Mouse (Mus musculus) heart, postnatal 0 days (tissue): ENCODE measurements at regions not wholly inside any gene's neighbourhood (a gene's known extent, or its start where the extent isn't known, plus 50 kb on each side); places are given as distances from the start of the nearest gene placed in this dataset.

Experiments used
- ATAC-seq: fragments of 200-750 bp; cut with Nextera tagmentation; 2 replicates; pipeline ENCODE4 v1.8.0; 2017; ENCODE audit warnings: low read depth, moderate number of reproducible peaks, moderate library complexity; ENCODE audit not compliant: insufficient read depth
- DNase-seq: peaks from one replicate; pipeline ENCODE4 v3.0.0-alpha.2; 2016; ENCODE audit warnings: low spot score
- H3K27ac ChIP-seq: fragments of 300-500 bp; sonication (generic); 2 replicates; pipeline ENCODE4 v1.5.1; 2014; ENCODE audit warnings: low read depth, mild to moderate bottlenecking
- H3K27me3 ChIP-seq: fragments of 300-500 bp; sonication (generic); 2 replicates; pipeline ENCODE4 v1.6.1; 2014; ENCODE audit warnings: low read length, mixed read lengths; ENCODE audit not compliant: control insufficient read depth, insufficient read depth
- H3K36me3 ChIP-seq: fragments of 300-500 bp; sonication (generic); replicated peaks from 2 replicates; pipeline ENCODE4 v1.6.1; 2014; ENCODE audit warnings: low read length, mixed read lengths; ENCODE audit not compliant: control insufficient read depth, insufficient read depth
- H3K4me1 ChIP-seq: fragments of 300-500 bp; sonication (generic); 2 replicates; pipeline ENCODE4 v1.6.1; 2014; ENCODE audit warnings: antibody characterized with exemption; ENCODE audit not compliant: control insufficient read depth, insufficient read depth
- H3K4me2 ChIP-seq: fragments of 300-500 bp; sonication (generic); 2 replicates; pipeline ENCODE4 v1.6.1; 2014; ENCODE audit warnings: low read depth, mild to moderate bottlenecking, low read length, moderate library complexity
- H3K4me3 ChIP-seq: fragments of 300-500 bp; sonication (generic); 2 replicates; pipeline ENCODE4 v1.5.1; 2014; ENCODE audit warnings: low read depth, low read length
- H3K9ac ChIP-seq: fragments of 300-500 bp; sonication (generic); replicated peaks from 2 replicates; pipeline ENCODE4 v1.6.1; 2014; ENCODE audit warnings: low read depth, low read length, mixed read lengths
- H3K9me3 ChIP-seq: fragments of 300-500 bp; sonication (generic); replicated peaks from 2 replicates; pipeline ENCODE4 v1.6.1; 2016; ENCODE audit warnings: low read length; ENCODE audit not compliant: control insufficient read depth
- CTCF ChIP-seq: IDR thresholded peaks from 2 replicates; pipeline ENCODE4 v1.5.1; 2016; ENCODE audit warnings: antibody characterized with exemption, control low read depth, low read depth
- EP300 ChIP-seq: IDR thresholded peaks from 2 replicates; pipeline ENCODE4 v1.6.1; 2016; ENCODE audit warnings: antibody characterized with exemption, low read depth
- WGBS: fragments of 180-500 bp; shearing (Covaris S2); extraction: QIAGEN DNeasy Blood & Tissue Kit; methylation state at CpG from one replicate; pipeline ENCODE4 v1.1.7; 2014; 5-methylcytosine and 5-hydroxymethylcytosine counted together

GRCm38 (mm10) chr8:8403410-8403809 lies 257.6 kb downstream of the Efnb2 start:
- H3K27me3 ChIP-seq = no peaks in the 10 kb centered on the region
- H3K9ac ChIP-seq = no peak overlapping the region
- no peak overlapping the region for H3K27ac ChIP-seq
- DNase-seq (no peak), ATAC-seq (no peak)
- WGBS = 90% methylated on average over 3 of the region's 3 CpGs
- no peak for TF ChIP-seq CTCF
- no peak for TF ChIP-seq EP300
- no peak overlapping the region for H3K4me2 ChIP-seq
- H3K4me3 ChIP-seq = no peak overlapping the region
- peaks cover 3% of the 10 kb centered on the region; the same call in 1 of the 2 replicates for H3K9me3 ChIP-seq
- H3K4me1 ChIP-seq = no peaks in the 10 kb centered on the region
- no peaks in the 10 kb centered on the region for H3K36me3 ChIP-seq

GRCm38 (mm10) chr8:8392303-8392702 lies 268.7 kb downstream of the Efnb2 start:
- Histone ChIP-seq H3K4me1 (no peaks in the 10 kb centered on the region), H3K9ac (no peak overlapping the region), H3K4me2 (no peak overlapping the region), H3K4me3 (no peak overlapping the region), H3K9me3 (no peaks in the 10 kb centered on the region), H3K27ac (no peak overlapping the region), H3K27me3 (no peaks in the 10 kb centered on the region), H3K36me3 (no peaks in the 10 kb centered on the region)
- DNase-seq = no peak
- TF ChIP-seq EP300 = no peak
- TF ChIP-seq CTCF = no peak
- no peak for ATAC-seq
- WGBS = 76% methylated on average over 5 of the region's 5 CpGs

- Histone ChIP-seq H3K4me1 (no peaks in the 10 kb centered on the region), H3K9ac (no peak overlapping the region), H3K4me3 (no peak overlapping the region), H3K27ac (no peak overlapping the region), H3K27me3 (no peaks in the 10 kb centered on the region), H3K36me3 (no peaks in the 10 kb centered on the region), H3K9me3 (no peaks in the 10 kb centered on the region), H3K4me2 (no peak overlapping the region)
- DNase-seq = no peak
- 68% methylated on average over 9 of the region's 9 CpGs for WGBS
- no peak for TF ChIP-seq EP300
- TF ChIP-seq CTCF = no peak
- no peak for ATAC-seq
These were observed 269.7 kb downstream of the Efnb2 start for GRCm38 (mm10) chr8:8391321-8391720.

- WGBS = 46% methylated on average over 4 of the region's 4 CpGs
These were observed 282.8 kb downstream of the Efnb2 start for GRCm38 (mm10) chr8:8378248-8378647.

GRCm38 (mm10) chr8:8376791-8377190 lies 284.3 kb downstream of the Efnb2 start:
- H3K9ac ChIP-seq = no peak overlapping the region
- no peak overlapping the region for H3K27ac ChIP-seq
- no peak for TF ChIP-seq EP300
- TF ChIP-seq CTCF = no peak
- no peaks in the 10 kb centered on the region for H3K4me1 ChIP-seq
- no peak overlapping the region for H3K4me3 ChIP-seq
- no peak overlapping the region for H3K4me2 ChIP-seq
- DNase-seq (no peak), ATAC-seq (no peak)
- H3K9me3 ChIP-seq = no peaks in the 10 kb centered on the region
- WGBS = 82% methylated on average over 3 of the region's 3 CpGs
- H3K36me3 ChIP-seq = no peaks in the 10 kb centered on the region
- no peaks in the 10 kb centered on the region for H3K27me3 ChIP-seq

More at GRCm38 (mm10) chr8:8378248-8378647, 282.8 kb downstream of the Efnb2 start:
- Histone ChIP-seq H3K27ac (no peak overlapping the region), H3K9ac (no peak overlapping the region), H3K9me3 (no peaks in the 10 kb centered on the region), H3K4me3 (no peak overlapping the region), H3K4me1 (no peaks in the 10 kb centered on the region), H3K4me2 (no peak overlapping the region), H3K36me3 (no peaks in the 10 kb centered on the region), H3K27me3 (no peaks in the 10 kb centered on the region)
- ATAC-seq = no peak
- TF ChIP-seq EP300 = no peak
- no peak for TF ChIP-seq CTCF
- no peak for DNase-seq

- no peaks in the 10 kb centered on the region for H3K27me3 ChIP-seq
- H3K9me3 ChIP-seq = no peaks in the 10 kb centered on the region
- 53% methylated on average over 2 of the region's 2 CpGs for WGBS
These were observed 284.7 kb downstream of the Efnb2 start for GRCm38 (mm10) chr8:8376379-8376778.

More at GRCm38 (mm10) chr8:8376379-8376778, 284.7 kb downstream of the Efnb2 start:
- H3K27ac ChIP-seq = no peak overlapping the region
- no peak overlapping the region for H3K9ac ChIP-seq
- H3K36me3 ChIP-seq = no peaks in the 10 kb centered on the region
- no peak for DNase-seq
- no peak overlapping the region for H3K4me3 ChIP-seq
- ATAC-seq = no peak
- H3K4me2 ChIP-seq = no peak overlapping the region
- TF ChIP-seq CTCF (no peak), EP300 (no peak)
- H3K4me1 ChIP-seq = no peaks in the 10 kb centered on the region
